Mouse (Mus musculus) ES-CJ7 (cell line): ENCODE data around the gene Gucy1b1.
A peak's percentile ranks its signal among the peaks of the same experiment; 100 is the strongest.

ENCODE experiments used
- DNase-seq: peaks from one replicate; pipeline ENCODE4 v3.0.0; 2011; ENCODE audit warnings: low read depth, low spot score

The Gucy1b1 gene

GRCm38 (mm10) chr3:82036262-82037044, 38.0 kb downstream of the Gucy1b1 start:
- DNase-seq, result no peak

GRCm38 (mm10) chr3:82030008-82030748, 44.3 kb downstream of the Gucy1b1 start:
- no peak for DNase-seq

- peak; percentile 69 for DNase-seq
Measured at GRCm38 (mm10) chr3:82029229-82029628, 45.3 kb downstream of the Gucy1b1 start.

- DNase-seq, result no peak
Measured at GRCm38 (mm10) chr3:82027286-82027685, 47.2 kb downstream of the Gucy1b1 start.

- DNase-seq, result no peak
Measured at GRCm38 (mm10) chr3:82023065-82023464, 51.4 kb downstream of the Gucy1b1 start.

- DNase-seq, result no peak
Measured at GRCm38 (mm10) chr3:82022421-82022920, 52.0 kb downstream of the Gucy1b1 start.

GRCm38 (mm10) chr3:82014148-82014703, 60.3 kb downstream of the Gucy1b1 start:
- DNase-seq, result no peak

GRCm38 (mm10) chr3:82007002-82007401, 67.5 kb downstream of the Gucy1b1 start:
- no peak for DNase-seq

- peak; percentile 23 for DNase-seq
Measured at GRCm38 (mm10) chr3:81995988-81996387, 78.5 kb downstream of the Gucy1b1 start.

- DNase-seq, result no peak
Measured at GRCm38 (mm10) chr3:81995371-81995770, 79.1 kb downstream of the Gucy1b1 start.

GRCm38 (mm10) chr3:81990531-81990930, 84.0 kb downstream of the Gucy1b1 start:
- no peak for DNase-seq

GRCm38 (mm10) chr3:81989692-81990141, 84.8 kb downstream of the Gucy1b1 start:
- DNase-seq, result no peak

- DNase-seq, result no peak
Measured at GRCm38 (mm10) chr3:81987628-81988027, 86.9 kb downstream of the Gucy1b1 start.

- DNase-seq, result no peak
Measured at GRCm38 (mm10) chr3:81986103-81986502, 88.4 kb downstream of the Gucy1b1 start.

GRCm38 (mm10) chr3:81985100-81985499, 89.4 kb downstream of the Gucy1b1 start:
- no peak for DNase-seq

- DNase-seq, result no peak
Measured at GRCm38 (mm10) chr3:81983120-81983895, 91.2 kb downstream of the Gucy1b1 start.
